Mouse (Mus musculus) left cerebral cortex, postnatal 10 days (tissue): ENCODE measurements at regions not wholly inside any gene's neighbourhood (a gene's known extent, or its start where the extent isn't known, plus 50 kb on each side); places are given as distances from the start of the nearest gene placed in this dataset.

Experiments
- DNase-seq, 2 experiments: peaks; one replicate each; pipeline ENCODE4 v3.0.0; 2021 to 2022; ENCODE audit warnings: low spot score in 2 of 2, mixed read lengths in 1 of 2; ENCODE audit errors: extremely low spot score in 1 of 2
- intact Hi-C: fragments of 180-260 bp; cut with DNase I; formaldehyde crosslinking; loops from one replicate; pipeline ENCODE4 v1.15.1; 2025

GRCm38 (mm10) chr15:61618638-61619500 lies 696.1 kb upstream of the A1bg start:
- no peak for DNase-seq
- intact Hi-C loops, result no loop called here

DNA sequence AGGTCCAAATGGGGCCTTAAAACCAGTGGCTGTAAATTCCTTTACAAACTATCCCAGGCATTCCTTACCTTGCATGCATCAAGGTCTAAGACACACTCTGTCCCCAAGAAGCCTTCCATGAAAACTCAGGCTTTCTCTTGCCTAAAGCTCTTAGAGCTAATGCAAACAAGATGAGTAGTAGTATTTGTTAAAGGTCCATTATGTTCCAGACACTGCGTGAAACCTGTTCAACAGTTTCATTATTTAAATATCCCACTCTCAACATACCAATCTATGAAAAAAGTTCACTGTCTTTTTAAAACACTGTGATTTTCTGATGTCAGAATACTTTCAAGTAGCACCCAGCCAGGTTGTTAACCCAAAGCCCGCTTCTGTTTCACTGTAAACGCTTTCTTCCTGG lies 687.9 kb upstream of the A1bg start:
- DNase-seq, result no peak
- intact Hi-C loops, result no loop called here

- DNase-seq, result no peak
- intact Hi-C loops, result no loop called here
Observed at GRCm38 (mm10) chr15:61609656-61610055, 686.8 kb upstream of the A1bg start.

- DNase-seq, result no peak
- intact Hi-C loops, result no loop called here
Observed at GRCm38 (mm10) chr15:61608301-61608731, 685.5 kb upstream of the A1bg start.

- intact Hi-C loops, result no loop called here
- peak in 1 of 2 experiments; percentile 4 for DNase-seq
Observed at GRCm38 (mm10) chr15:61599734-61600133, 676.9 kb upstream of the A1bg start.

GRCm38 (mm10) chr15:61596318-61596717 lies 673.5 kb upstream of the A1bg start:
- no peak for DNase-seq
- intact Hi-C loops, result no loop called here

- no peak for DNase-seq
- intact Hi-C loops, result no loop called here
Observed at GRCm38 (mm10) chr15:61588956-61589355, 666.1 kb upstream of the A1bg start.

DNA sequence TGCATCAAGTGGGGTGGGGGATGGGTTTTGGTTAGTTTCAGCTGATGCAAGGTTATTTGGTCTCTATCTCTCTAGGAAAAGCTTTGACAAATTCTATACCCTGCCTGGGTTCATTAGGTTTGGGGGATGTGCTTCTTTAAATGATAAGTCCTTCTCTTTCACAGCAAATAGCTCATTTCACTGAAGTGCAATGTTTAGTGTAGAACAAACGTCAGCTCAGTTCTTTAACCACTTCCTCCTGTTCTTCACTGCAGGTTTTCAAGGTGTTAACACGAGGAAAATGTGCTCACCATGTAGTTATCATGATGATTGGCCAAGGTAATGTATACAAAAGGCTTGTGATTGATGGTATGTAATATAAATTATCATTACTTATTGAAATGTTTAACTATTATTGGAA lies 659.5 kb upstream of the A1bg start:
- no peak for DNase-seq
- intact Hi-C loops, result no loop called here

DNA sequence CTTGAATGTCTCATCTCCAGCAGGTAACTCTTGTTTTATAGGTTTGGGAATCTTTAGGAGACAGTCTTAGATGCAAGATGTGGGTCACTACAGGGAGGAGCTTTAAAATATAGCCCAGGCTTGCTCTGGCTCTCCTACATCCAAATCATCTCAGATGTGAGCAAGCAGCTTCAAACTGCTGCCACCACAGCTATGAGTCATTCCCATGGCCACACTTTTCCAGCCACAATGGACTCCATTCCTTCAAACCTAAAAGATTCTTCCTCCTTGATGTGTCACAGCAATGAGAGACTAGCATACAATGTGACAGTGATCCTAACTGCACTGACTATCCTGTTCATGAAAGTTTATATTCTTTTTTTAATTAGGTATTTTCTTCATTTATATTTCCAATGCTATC lies 640.5 kb upstream of the A1bg start:
- DNase-seq, result no peak
- intact Hi-C loops, result no loop called here

- intact Hi-C loops, result no loop called here
- DNase-seq, result no peak
Observed at GRCm38 (mm10) chr15:61562252-61562651, 639.4 kb upstream of the A1bg start.

GRCm38 (mm10) chr15:61553908-61554307 lies 631.1 kb upstream of the A1bg start:
- intact Hi-C loops, result no loop called here
- DNase-seq, result no peak

- intact Hi-C loops, result no loop called here
- DNase-seq, result peak in 1 of 2 experiments; percentile 48
Observed at GRCm38 (mm10) chr15:61553081-61553680, 630.4 kb upstream of the A1bg start.

GRCm38 (mm10) chr15:61551206-61551605 lies 628.4 kb upstream of the A1bg start:
- intact Hi-C loops, result no loop called here
- DNase-seq, result no peak

- intact Hi-C loops, result no loop called here
- no peak for DNase-seq
Observed at GRCm38 (mm10) chr15:61548400-61548799, 625.6 kb upstream of the A1bg start.

GRCm38 (mm10) chr15:61546608-61547007 lies 623.8 kb upstream of the A1bg start:
- intact Hi-C loops, result no loop called here
- no peak for DNase-seq

- intact Hi-C loops, result no loop called here
- no peak for DNase-seq
Observed at GRCm38 (mm10) chr15:61544074-61544473, 621.3 kb upstream of the A1bg start.

DNA sequence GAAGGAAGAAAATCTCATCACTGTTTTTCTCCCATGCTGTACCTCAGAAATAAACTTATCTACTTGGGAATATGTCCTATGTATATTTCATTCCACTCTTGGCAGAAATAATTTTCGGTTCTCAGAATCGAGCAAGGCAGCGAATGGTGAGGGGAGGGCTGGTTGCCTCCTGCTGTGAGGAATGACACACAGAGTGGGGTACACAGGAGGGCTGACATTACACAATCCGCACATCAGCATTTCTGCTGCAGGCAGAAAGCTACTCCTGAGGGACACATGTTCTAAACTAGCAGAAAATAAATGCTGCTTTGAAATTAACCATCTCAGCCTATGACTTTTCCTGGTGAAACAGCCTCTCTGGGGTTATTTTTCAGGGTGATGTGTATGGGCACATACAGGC lies 618.8 kb upstream of the A1bg start:
- DNase-seq, result no peak
- intact Hi-C loops, result no loop called here

DNA sequence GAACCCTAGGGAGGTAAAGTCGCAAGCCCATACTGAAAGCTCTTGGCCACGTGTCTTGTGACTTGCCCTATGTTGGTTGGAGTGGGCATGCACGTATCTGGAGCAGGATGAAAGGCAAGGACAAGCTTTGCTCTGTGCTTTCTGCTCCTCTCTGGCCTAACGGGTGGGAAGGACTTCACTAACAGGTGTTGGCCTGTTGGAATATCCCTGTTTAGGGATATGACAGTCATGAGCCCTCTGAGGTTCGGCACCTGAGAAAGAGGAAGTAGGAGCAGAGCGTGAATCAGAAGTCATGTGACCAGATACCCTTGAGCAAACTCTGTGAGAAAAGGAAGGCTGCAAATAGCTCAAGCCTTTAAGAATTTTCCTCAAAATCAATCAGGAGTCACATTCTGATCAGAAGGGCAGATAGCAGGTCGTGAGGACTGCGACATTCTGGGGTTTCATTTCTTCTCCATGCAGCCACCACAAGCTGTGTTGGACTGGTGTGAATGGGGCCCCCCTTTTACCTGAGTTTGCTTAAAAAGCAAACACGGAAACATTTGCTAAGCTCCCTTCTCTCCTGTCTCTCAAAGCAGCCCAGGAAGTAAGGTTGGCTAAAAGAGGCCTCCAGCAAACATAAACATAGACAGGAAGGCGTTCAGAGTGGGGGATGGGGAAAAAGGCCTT lies 618.1 kb upstream of the A1bg start:
- DNase-seq, result no peak
- intact Hi-C loops, result no loop called here

- DNase-seq, result no peak
- intact Hi-C loops, result no loop called here
Observed at GRCm38 (mm10) chr15:61538930-61539329, 616.1 kb upstream of the A1bg start.

DNA sequence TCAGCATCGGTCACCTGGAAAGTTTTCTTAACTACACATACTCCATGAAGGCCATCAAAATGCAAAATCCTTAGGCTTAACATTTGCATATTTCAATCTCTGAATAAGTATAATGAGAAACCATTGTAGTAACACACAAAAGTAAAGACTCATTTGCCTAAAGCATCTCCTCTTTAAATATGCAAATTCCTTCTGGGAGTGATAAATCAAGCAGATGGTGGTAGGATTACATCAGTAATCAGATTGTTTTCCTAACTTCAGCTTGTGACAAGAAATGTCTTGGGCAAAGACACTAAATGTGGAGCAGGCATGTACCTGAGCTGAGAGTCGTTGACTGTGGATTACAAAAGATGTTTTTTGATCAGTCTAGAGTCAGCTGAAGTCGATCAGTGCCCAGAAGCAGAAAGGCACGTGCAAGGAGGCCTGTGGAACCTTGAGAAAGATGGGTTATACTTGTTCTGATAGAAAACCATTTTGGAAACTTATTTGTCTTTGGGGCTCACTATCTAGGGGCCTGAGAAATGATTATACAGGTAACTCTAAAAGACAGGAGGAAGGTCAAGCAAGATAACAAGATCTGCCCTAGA lies 615.5 kb upstream of the A1bg start:
- intact Hi-C loops, result no loop called here
- DNase-seq, result no peak
